Mouse (Mus musculus): ENCODE results near the gene Icmt.

DNA sequence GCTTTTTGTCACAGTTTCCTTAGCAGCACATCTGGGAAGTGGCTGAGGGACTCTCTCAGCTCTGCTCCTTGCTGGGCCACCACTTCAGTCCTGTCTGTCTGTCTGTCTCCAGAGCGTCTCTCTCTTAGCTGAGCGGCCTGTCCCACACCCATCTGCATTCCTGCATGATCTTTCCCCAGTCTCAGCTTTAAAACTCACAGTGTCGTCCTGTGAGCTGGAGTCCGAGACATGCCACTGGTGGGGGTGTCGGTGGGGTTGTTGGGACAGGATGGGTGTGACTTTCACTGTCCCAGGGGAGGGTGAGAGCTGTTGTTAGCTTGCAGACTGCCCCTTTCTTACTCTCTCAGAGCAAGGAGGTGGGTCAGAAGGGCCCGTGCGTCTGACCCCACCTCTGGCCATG lies 58.6 kb downstream of the Icmt start:
- TF ChIP-seq FLI1 (IDR thresholded peaks at IDR 0.05; ENCODE audit: low read length) (no peak), GATA1 (IDR thresholded peaks at IDR 0.05; ENCODE audit: borderline replicate concordance, low read length) (no peak)

Measured in megakaryocyte, embryonic 14.5 days (primary cell).